Mouse (Mus musculus) heart, embryonic 10.5 days (tissue): ENCODE data around the gene Cfap46. TPM values are rescaled to one million over a fixed set of nuclear protein-coding genes. Genes with fewer than 3 reads are reported as not detected.

Source experiments
- DNase-seq: peaks from one replicate; pipeline ENCODE4 v3.0.0-alpha.2; 2017; ENCODE audit warnings: low spot score
- H3K27ac ChIP-seq: fragments of 300-500 bp; sonication (generic); 2 replicates; pipeline ENCODE4 v1.5.1; 2016; ENCODE audit warnings: mild to moderate bottlenecking
- H3K27me3 ChIP-seq: fragments of 300-500 bp; sonication (generic); 2 replicates; pipeline ENCODE4 v1.6.1; 2016; ENCODE audit warnings: mild to moderate bottlenecking; ENCODE audit not compliant: poor library complexity, insufficient read depth, severe bottlenecking
- H3K36me3 ChIP-seq: fragments of 300-500 bp; sonication (generic); 2 replicates; pipeline ENCODE4 v1.6.1; 2016; ENCODE audit warnings: mild to moderate bottlenecking, moderate library complexity
- H3K4me1 ChIP-seq: fragments of 300-500 bp; sonication (generic); 2 replicates; pipeline ENCODE4 v1.6.1; 2016; ENCODE audit warnings: mild to moderate bottlenecking
- H3K4me3 ChIP-seq: fragments of 300-500 bp; sonication (generic); 2 replicates; pipeline ENCODE4 v1.5.1; 2016; ENCODE audit warnings: mild to moderate bottlenecking, moderate library complexity
- H3K9me3 ChIP-seq: fragments of 300-500 bp; sonication (generic); 2 replicates; pipeline ENCODE4 v1.6.1; 2016; ENCODE audit warnings: mild to moderate bottlenecking, moderate library complexity
- WGBS: fragments of 180-500 bp; shearing (Covaris S2); methylation state at CpG from one replicate; pipeline ENCODE4 v1.1.7; 2016; 5-methylcytosine and 5-hydroxymethylcytosine counted together
- polyA plus RNA-seq: library from polyadenylated mRNA; unstranded; fragments of >200 nt; fragmentation: Nextera tagmentation; extraction: Ambion mirVana; gene quantifications from 2 replicates; pipeline ENCODE4 v1.2.1, GENCODE M21; 2016

Cfap46 gene
- 0.16 TPM in 1 of 2 replicates, not detected in the other for polyA plus RNA-seq

DNA sequence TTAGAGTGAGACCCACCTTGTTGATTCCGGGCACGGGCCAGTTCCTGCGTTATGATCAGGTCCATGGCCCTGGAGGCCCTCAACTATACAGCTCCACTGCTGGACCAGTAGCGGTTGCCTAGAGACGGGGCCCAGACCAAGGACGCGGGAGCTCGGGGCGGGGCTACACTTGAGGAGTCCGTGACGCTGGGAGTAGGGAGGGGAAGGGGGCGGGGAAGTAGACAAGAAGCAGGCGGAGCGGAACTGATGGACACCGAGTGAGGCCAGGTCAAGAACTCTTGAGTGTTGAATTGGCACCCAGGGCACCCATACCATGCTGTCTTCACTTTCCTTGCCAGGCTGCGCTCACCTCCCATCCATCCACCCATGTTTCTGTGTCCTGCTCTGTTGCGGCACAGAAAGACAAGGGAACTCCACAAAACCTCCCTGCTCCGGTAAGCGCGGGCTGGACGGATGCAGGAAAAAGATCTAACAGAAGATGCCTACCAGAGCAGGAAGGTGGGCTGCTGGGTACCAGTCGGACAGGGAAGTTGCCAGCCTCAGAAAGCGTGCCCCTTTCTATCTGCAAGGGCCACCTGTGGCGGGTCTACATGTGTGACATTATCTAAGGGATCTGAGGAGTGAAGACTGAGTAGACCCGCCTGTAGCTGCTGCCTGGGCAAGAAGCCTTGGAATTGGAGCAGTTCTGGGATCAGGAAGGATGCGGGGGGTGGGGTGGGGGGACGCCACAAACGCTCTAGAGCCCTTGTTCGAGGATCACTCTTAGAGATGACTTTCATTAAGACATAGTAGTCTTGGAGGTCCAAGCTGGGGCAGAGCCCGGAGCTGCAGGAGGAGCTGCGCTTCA, at the start of gene Cfap46:
Gene Cfap46 (minus strand): TSS at position 112 of the 847 bp plus-strand sequence.
- peak within 1 kb of the TSS; percentile 76 for H3K27ac ChIP-seq
- 1% methylated on average over 31 of the region's 31 CpGs for WGBS

DNA sequence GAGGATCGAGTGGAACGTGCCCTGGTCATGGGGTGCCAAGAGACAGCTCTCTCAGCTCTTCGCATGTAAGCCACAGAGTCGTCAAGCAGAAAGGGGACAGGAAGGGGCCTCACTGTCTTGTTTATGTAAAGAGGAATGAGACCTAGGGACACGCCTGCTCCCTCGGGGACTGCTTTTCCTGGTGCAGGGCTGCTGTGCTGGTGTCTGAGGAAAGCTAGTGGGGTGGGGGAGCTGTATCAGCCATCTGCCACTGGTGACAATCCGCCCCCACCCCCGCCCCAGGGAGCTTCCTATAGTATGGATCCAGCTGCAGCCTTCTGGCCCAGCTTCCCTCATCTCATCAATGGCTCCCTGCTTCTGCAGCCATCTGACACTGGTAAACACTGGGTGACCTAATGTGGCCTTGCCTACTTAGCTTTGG, 47.7 kb upstream of the Cfap46 start:
- Histone ChIP-seq H3K27me3 (no peaks in the 10 kb centered on the region), H3K9me3 (no peaks in the 10 kb centered on the region), H3K27ac (no peak overlapping the region), H3K36me3 (no peaks in the 10 kb centered on the region), H3K4me3 (no peak overlapping the region), H3K4me1 (peaks cover 9% of the 10 kb centered on the region)
- WGBS: 34% methylated on average over 8 of the region's 8 CpGs
- DNase-seq: peak; percentile 68

More for the DNA sequence above, at the start of gene Cfap46:
- Histone ChIP-seq H3K9me3 (no peaks in the 10 kb centered on the region), H3K4me3 (peak within 1 kb of the TSS; percentile 73), H3K36me3 (no peaks in the 10 kb centered on the region), H3K27me3 (peaks cover 37% of the 10 kb centered on the region), H3K4me1 (peaks cover 12% of the 10 kb centered on the region)
- DNase-seq: peak; percentile 94

DNA sequence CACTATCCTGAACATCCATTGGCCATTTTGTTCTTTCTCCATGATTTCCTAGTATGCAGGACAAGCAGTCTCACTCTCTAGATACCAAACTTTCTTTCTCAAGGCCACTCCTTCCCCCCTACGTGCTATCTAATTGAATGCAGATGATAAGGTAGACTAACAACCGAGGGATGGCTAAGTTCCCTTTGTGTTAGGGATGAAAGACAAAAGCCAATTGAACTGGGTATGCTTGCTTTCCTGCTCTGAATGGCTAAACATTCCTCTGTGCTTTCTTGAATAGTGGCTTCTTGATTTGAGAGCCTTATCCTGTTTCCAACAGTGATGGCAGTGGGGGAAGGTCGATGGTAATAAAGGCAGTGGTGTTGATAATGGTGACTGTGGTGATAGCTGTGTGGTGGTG, 43.5 kb upstream of the Cfap46 start:
- Histone ChIP-seq H3K4me3 (no peak overlapping the region), H3K4me1 (peaks cover 9% of the 10 kb centered on the region), H3K27ac (no peak overlapping the region), H3K36me3 (no peaks in the 10 kb centered on the region), H3K27me3 (no peaks in the 10 kb centered on the region), H3K9me3 (no peaks in the 10 kb centered on the region)
- WGBS: 23% methylated on average over 3 of the region's 3 CpGs
- DNase-seq: no peak

GRCm38 (mm10) chr7:139725641-139726040, 42.0 kb upstream of the Cfap46 start:
- DNase-seq: no peak
- WGBS: 59% methylated on average over 1 of the region's 1 CpGs

GRCm38 (mm10) chr7:139723986-139724385, 40.4 kb upstream of the Cfap46 start:
- Histone ChIP-seq H3K4me3 (no peak overlapping the region), H3K36me3 (no peaks in the 10 kb centered on the region), H3K27ac (no peak overlapping the region), H3K4me1 (no peaks in the 10 kb centered on the region), H3K27me3 (no peaks in the 10 kb centered on the region), H3K9me3 (no peaks in the 10 kb centered on the region)
- 78% methylated on average over 4 of the region's 4 CpGs for WGBS
- no peak for DNase-seq

More at GRCm38 (mm10) chr7:139725641-139726040, 42.0 kb upstream of the Cfap46 start:
- Histone ChIP-seq H3K27ac (no peak overlapping the region), H3K4me3 (no peak overlapping the region), H3K4me1 (no peaks in the 10 kb centered on the region), H3K9me3 (no peaks in the 10 kb centered on the region), H3K36me3 (no peaks in the 10 kb centered on the region), H3K27me3 (no peaks in the 10 kb centered on the region)

DNA sequence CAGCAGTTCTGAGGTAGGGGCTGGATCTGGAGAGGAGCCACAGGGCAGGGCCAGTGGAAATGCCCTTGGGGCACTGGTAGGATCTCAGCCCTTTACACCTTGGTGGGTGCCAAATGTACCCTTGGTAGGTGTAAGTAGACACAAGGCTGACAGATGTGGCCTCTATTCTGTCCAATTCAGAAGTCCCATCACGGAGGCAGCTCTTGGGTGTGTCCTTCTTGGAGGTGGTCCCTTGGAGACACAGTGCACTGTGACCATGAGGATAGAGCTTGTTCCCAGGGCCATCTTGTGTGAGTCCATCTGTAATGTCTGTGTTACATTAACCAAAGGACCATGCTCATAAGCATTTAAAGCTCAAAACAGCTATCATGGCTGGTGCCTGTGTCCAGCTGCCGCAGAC, 37.6 kb upstream of the Cfap46 start:
- H3K27ac ChIP-seq: no peak overlapping the region
- 91% methylated on average over 2 of the region's 2 CpGs for WGBS

GRCm38 (mm10) chr7:139717781-139718180, 34.2 kb upstream of the Cfap46 start:
- Histone ChIP-seq H3K27me3 (no peaks in the 10 kb centered on the region), H3K4me3 (no peak overlapping the region)
- WGBS: 72% methylated on average over 8 of the region's 8 CpGs

More for the DNA sequence above, 37.6 kb upstream of the Cfap46 start:
- Histone ChIP-seq H3K27me3 (no peaks in the 10 kb centered on the region), H3K36me3 (no peaks in the 10 kb centered on the region), H3K4me3 (no peak overlapping the region), H3K4me1 (no peaks in the 10 kb centered on the region), H3K9me3 (no peaks in the 10 kb centered on the region)
- no peak for DNase-seq

GRCm38 (mm10) chr7:139711821-139712220, 28.2 kb upstream of the Cfap46 start:
- Histone ChIP-seq H3K9me3 (no peaks in the 10 kb centered on the region), H3K27me3 (0 out of 2 replicates have a peak, but pooled peaks cover 4% of the 10 kb centered on the region), H3K4me3 (no peak overlapping the region), H3K4me1 (no peaks in the 10 kb centered on the region), H3K36me3 (no peaks in the 10 kb centered on the region), H3K27ac (no peak overlapping the region)
- peak; percentile 43 for DNase-seq

More at GRCm38 (mm10) chr7:139717781-139718180, 34.2 kb upstream of the Cfap46 start:
- no peaks in the 10 kb centered on the region for H3K36me3 ChIP-seq
- DNase-seq: peak; percentile 65
- H3K27ac ChIP-seq: no peak overlapping the region
- H3K4me1 ChIP-seq: no peaks in the 10 kb centered on the region
- H3K9me3 ChIP-seq: no peaks in the 10 kb centered on the region

DNA sequence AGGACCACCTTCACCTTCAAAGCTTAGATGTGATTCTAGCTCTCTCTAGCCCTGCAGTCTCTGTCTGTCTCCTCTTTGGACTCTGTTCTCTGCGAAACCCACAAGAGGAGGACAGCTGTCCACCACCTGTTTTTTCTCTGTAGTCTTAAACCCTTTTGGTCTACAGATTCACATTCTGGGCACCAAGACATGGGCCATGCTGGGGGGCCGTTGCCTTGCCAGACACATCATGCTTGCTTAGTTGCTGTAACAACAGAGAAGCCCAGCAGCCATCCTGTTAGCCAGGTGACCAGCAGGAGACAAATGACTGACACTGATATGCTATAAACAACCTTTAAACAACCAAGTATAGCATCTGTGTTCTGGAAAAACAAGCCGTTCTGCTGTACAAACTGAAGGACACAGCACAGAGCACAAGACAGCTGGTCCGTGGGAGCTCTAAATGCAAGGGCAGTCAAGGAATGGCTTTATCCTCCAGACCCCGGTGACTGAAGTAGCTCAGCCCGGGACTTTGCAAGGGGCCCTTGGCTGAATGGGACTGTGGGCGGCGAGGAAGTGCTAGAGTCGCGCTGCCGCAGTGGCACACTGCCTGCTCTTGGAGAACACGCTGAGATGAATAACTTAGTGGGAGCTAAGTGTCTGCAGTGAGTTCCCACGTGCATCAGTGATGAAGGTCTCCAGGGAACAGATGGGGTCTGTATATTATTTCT, 22.9 kb upstream of the Cfap46 start:
- H3K4me3 ChIP-seq: no peak overlapping the region
- no peak overlapping the region for H3K27ac ChIP-seq
- H3K36me3 ChIP-seq: no peaks in the 10 kb centered on the region
- DNase-seq: peak; percentile 68
- H3K4me1 ChIP-seq: peaks cover 13% of the 10 kb centered on the region
- H3K27me3 ChIP-seq: 0 out of 2 replicates have a peak, but pooled peaks cover 15% of the 10 kb centered on the region
- WGBS: 56% methylated on average over 13 of the region's 13 CpGs
- no peaks in the 10 kb centered on the region for H3K9me3 ChIP-seq

DNA sequence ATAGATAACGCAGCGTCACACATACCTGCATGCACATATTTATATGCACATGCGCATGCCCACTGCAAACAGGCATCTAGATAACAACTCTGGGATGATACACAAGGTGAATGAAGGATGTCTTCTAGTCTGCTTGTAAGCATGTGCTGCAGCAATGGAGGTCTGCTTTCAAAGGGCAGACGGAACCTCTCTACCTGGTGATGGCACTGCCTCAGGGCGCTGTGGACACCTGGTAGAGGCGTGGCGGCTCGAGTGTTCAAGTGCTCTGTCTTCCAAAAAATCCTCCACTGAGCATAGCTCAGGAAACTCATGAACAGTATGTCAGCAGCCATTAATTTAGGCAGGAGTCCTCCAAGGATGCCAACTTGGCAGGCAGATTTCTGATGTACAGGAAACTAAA, 22.2 kb upstream of the Cfap46 start:
- WGBS: 93% methylated on average over 8 of the region's 8 CpGs
- Histone ChIP-seq H3K4me1 (peaks cover 13% of the 10 kb centered on the region), H3K27ac (no peak overlapping the region), H3K4me3 (no peak overlapping the region), H3K27me3 (0 out of 2 replicates have a peak, but pooled peaks cover 15% of the 10 kb centered on the region), H3K9me3 (no peaks in the 10 kb centered on the region), H3K36me3 (no peaks in the 10 kb centered on the region)
- peak; percentile 69 for DNase-seq

DNA sequence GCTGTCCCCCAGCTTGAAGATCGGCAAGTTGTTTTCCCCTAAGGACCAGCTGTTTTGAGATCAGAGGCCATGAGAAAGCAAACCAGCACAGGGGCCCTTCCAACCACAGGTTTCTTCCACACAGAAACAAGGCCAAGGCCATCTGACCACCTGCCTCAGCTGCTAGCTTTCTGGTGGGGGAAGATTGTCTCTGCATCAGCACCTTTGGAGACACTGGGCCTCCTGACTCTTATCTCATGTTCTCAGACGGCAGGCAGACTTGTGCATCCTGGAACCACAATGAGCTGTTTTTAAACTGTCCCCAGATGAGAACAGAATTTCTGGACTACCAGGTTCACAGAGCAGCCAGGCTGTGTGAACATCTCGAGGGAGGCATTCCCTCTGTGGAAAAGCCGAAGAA, 21.5 kb upstream of the Cfap46 start:
- Histone ChIP-seq H3K4me1 (peaks cover 13% of the 10 kb centered on the region), H3K27ac (peak overlapping the region; percentile 22; the same call in 1 of the 2 replicates), H3K36me3 (no peaks in the 10 kb centered on the region), H3K4me3 (no peak overlapping the region), H3K9me3 (no peaks in the 10 kb centered on the region), H3K27me3 (0 out of 2 replicates have a peak, but pooled peaks cover 15% of the 10 kb centered on the region)
- WGBS: 56% methylated on average over 4 of the region's 4 CpGs
- DNase-seq: peak; percentile 83

DNA sequence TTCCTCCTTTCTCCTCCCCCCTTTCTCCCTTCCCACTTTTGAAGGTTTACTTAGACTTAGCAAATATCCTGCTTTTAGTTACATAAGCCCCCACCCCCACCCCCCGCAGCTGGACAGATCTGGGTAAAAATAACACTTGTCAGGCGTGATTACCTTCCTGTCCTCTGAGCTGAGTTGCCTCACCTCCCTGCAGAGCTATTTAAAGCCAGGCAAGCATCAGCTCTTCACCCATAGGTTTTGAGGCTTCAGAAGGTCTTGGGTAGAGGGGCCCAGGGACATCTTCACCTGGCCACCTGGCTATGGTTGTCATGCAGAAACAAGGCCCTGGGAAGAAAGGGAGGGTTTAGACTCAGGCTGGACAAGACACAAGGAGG, 20.2 kb upstream of the Cfap46 start:
- Histone ChIP-seq H3K36me3 (no peaks in the 10 kb centered on the region), H3K4me1 (peaks cover 13% of the 10 kb centered on the region), H3K4me3 (no peak overlapping the region), H3K27me3 (0 out of 2 replicates have a peak, but pooled peaks cover 15% of the 10 kb centered on the region), H3K27ac (no peak overlapping the region), H3K9me3 (no peaks in the 10 kb centered on the region)
- WGBS: 11% methylated on average over 2 of the region's 2 CpGs
- peak; percentile 67 for DNase-seq
